40 mouse cellular contexts compared by ENCODE assay signal in the genomic region with DNA sequence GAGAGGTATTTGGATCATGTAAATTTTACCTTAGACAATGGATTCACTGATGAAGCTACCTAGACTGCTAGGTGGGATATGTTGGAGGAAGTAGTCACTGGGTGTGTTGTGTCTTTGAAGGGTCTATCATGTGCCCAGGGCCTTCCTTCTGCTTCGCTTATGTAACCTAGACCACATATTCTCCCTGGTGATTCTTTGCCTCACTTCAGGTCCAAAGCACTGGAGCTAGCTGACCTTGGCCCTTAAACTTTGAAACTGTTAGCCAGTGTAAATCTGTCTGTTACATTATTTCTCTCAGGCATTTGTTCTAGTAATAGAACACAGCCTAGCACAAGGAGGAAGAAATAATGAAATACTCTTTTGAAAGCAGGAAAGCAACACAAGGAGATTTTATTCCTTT. TPM values are rescaled to one million over a fixed set of nuclear protein-coding genes. Genes with fewer than 3 reads are reported as not detected.
"Had no signal": no experiment of that assay in that cellular context is flagged by ENCODE, and none has a peak within 500 bp of the region (broad histone marks: within the 10 kb centered on the region; RNA-seq: fewer than 3 reads in every experiment).

No protein-coding gene starts in this region.

RNA-seq across cellular contexts. Expression of a gene that starts 13.9 kb away (rescaled TPM):
- total RNA-seq: heart, adult 2 months; heart, postnatal 10 days; heart, postnatal 14 days; heart, postnatal 25 days; heart, postnatal 36 days; hematopoietic stem cell, adult 5-6 weeks; hindbrain, postnatal 0 days; layer of hippocampus, adult 18-20 months; layer of hippocampus, adult 2 months; layer of hippocampus, adult 8-10 months; layer of hippocampus, postnatal 10 days; layer of hippocampus, postnatal 14 days; layer of hippocampus, postnatal 25 days; layer of hippocampus, postnatal 36 days; left cerebral cortex, adult 18-20 months; left cerebral cortex, adult 2 months; left cerebral cortex, adult 8-10 months had no signal
- polyA plus RNA-seq: heart, adult 2 months; heart, embryonic 10.5 days; heart, embryonic 11.5 days; heart, embryonic 12.5 days; heart, embryonic 13.5 days; heart, embryonic 14.5 days; heart, embryonic 15.5 days; heart, embryonic 16.5 days; heart, postnatal 0 days; hindbrain, embryonic 10.5 days; hindbrain, embryonic 11.5 days; hindbrain, embryonic 12.5 days; hindbrain, embryonic 13.5 days; hindbrain, embryonic 15.5 days; hindbrain, embryonic 16.5 days; hindbrain, postnatal 0 days; intestine, embryonic 14.5 days; intestine, embryonic 15.5 days; intestine, embryonic 16.5 days; intestine, postnatal 0 days; kidney, embryonic 14.5 days; kidney, embryonic 15.5 days; kidney, embryonic 16.5 days; kidney, postnatal 0 days; large intestine, adult 2 months had no signal
